Mouse (Mus musculus): ENCODE measurements at regions not wholly inside any gene's neighbourhood (a gene's known extent, or its start where the extent isn't known, plus 50 kb on each side); places are given as distances from the start of the nearest gene placed in this dataset.

- Histone ChIP-seq H3K4me2 (no peak overlapping the region), H3K27ac (ENCODE audit: low read depth) (no peak overlapping the region), H3K9me3 (ENCODE audit: low read depth, low read length) (no peaks in the 10 kb centered on the region), H3K27me3 (ENCODE audit: insufficient read depth, low read length) (no peaks in the 10 kb centered on the region), H3K4me1 (ENCODE audit: insufficient read depth) (no peaks in the 10 kb centered on the region), H3K4me3 (ENCODE audit: low read depth, low read length) (no peak overlapping the region), H3K36me3 (ENCODE audit: insufficient read depth) (no peaks in the 10 kb centered on the region), H3K9ac (no peak overlapping the region)
- no peak for TF ChIP-seq CTCF (IDR thresholded peaks at IDR 0.05; ENCODE audit: low read depth)
- DNase-seq (no peak), ATAC-seq (ENCODE audit: insufficient read depth) (no peak)
- 77% methylated on average over 1 of the region's 1 CpGs for WGBS
These were observed 263.2 kb upstream of the 1700008P02Rik start for GRCm38 (mm10) chr3:6883401-6883800.

GRCm38 (mm10) chr3:6876265-6876664, 256.0 kb upstream of the 1700008P02Rik start:
- TF ChIP-seq CTCF (IDR thresholded peaks at IDR 0.05; ENCODE audit: low read depth): no peak
- Histone ChIP-seq H3K9me3 (ENCODE audit: low read depth, low read length) (no peaks in the 10 kb centered on the region), H3K4me2 (no peak overlapping the region), H3K9ac (no peak overlapping the region), H3K27me3 (ENCODE audit: insufficient read depth, low read length) (no peaks in the 10 kb centered on the region), H3K4me1 (ENCODE audit: insufficient read depth) (no peaks in the 10 kb centered on the region), H3K27ac (ENCODE audit: low read depth) (no peak overlapping the region), H3K36me3 (ENCODE audit: insufficient read depth) (no peaks in the 10 kb centered on the region), H3K4me3 (ENCODE audit: low read depth, low read length) (no peak overlapping the region)
- no peak for ATAC-seq (ENCODE audit: insufficient read depth)
- 89% methylated on average over 5 of the region's 5 CpGs for WGBS
- no peak for DNase-seq

DNA sequence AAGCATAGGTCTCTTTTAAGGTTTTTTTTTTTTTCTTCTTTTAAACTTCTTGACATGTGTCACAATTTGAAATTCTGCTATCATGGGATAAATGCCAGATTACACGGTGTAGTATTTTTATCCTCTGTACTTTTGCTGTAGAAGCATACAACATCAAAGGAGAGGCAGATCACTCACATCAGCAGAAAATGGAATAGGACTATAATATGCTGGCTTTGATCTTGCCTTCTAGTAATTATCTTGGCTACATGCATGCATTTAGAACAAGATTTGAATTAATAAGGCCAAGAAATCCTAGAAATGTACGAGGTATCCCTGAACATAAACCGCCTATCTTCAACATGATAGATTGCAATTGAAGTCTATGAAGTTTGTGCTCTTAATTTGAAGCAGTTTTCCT, 251.9 kb upstream of the 1700008P02Rik start:
- no peak overlapping the region for H3K4me3 ChIP-seq (ENCODE audit: low read depth, low read length)
- no peak for DNase-seq
- H3K4me2 ChIP-seq: no peak overlapping the region
- H3K4me1 ChIP-seq (ENCODE audit: insufficient read depth): no peaks in the 10 kb centered on the region
- no peaks in the 10 kb centered on the region for H3K27me3 ChIP-seq (ENCODE audit: insufficient read depth, low read length)
- no peak for ATAC-seq (ENCODE audit: insufficient read depth)
- H3K9me3 ChIP-seq (ENCODE audit: low read depth, low read length): no peaks in the 10 kb centered on the region
- no peak for TF ChIP-seq CTCF (IDR thresholded peaks at IDR 0.05; ENCODE audit: low read depth)
- no peak overlapping the region for H3K27ac ChIP-seq (ENCODE audit: low read depth)
- H3K9ac ChIP-seq: no peak overlapping the region
- 57% methylated on average over 3 of the region's 3 CpGs for WGBS
- H3K36me3 ChIP-seq (ENCODE audit: insufficient read depth): no peaks in the 10 kb centered on the region

DNA sequence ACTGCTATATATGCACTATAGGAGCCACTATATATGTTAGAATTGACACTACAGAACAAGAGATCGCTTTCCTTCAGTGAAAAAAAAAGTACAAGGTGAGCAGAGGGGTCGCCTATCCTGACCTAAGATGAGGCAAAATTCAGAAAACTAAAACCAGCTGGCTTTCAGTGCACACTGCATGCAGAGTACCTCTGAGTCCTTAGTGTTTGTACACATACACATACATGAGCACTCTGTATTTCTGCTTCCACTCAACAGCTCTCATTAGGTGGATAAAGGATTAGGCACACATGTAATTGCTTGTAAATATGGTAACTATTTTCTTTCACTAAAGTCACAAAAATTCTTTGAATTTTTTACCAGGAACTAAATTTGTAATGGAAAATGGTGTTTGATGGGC, 251.5 kb upstream of the 1700008P02Rik start:
- Histone ChIP-seq H3K4me2 (no peak overlapping the region), H3K4me1 (ENCODE audit: insufficient read depth) (no peaks in the 10 kb centered on the region), H3K4me3 (ENCODE audit: low read depth, low read length) (no peak overlapping the region), H3K9ac (no peak overlapping the region), H3K36me3 (ENCODE audit: insufficient read depth) (no peaks in the 10 kb centered on the region), H3K9me3 (ENCODE audit: low read depth, low read length) (no peaks in the 10 kb centered on the region), H3K27me3 (ENCODE audit: insufficient read depth, low read length) (no peaks in the 10 kb centered on the region), H3K27ac (ENCODE audit: low read depth) (no peak overlapping the region)
- DNase-seq (no peak), ATAC-seq (ENCODE audit: insufficient read depth) (no peak)
- 66% methylated on average over 2 of the region's 2 CpGs for WGBS
- no peak for TF ChIP-seq CTCF (IDR thresholded peaks at IDR 0.05; ENCODE audit: low read depth)

- no peak for DNase-seq
- H3K9ac ChIP-seq: no peak overlapping the region
- no peak overlapping the region for H3K27ac ChIP-seq (ENCODE audit: low read depth)
- H3K9me3 ChIP-seq (ENCODE audit: low read depth, low read length): no peaks in the 10 kb centered on the region
- no peak for ATAC-seq (ENCODE audit: insufficient read depth)
- no peak for TF ChIP-seq CTCF (IDR thresholded peaks at IDR 0.05; ENCODE audit: low read depth)
- no peak overlapping the region for H3K4me3 ChIP-seq (ENCODE audit: low read depth, low read length)
- no peaks in the 10 kb centered on the region for H3K4me1 ChIP-seq (ENCODE audit: insufficient read depth)
- H3K27me3 ChIP-seq (ENCODE audit: insufficient read depth, low read length): no peaks in the 10 kb centered on the region
- H3K36me3 ChIP-seq (ENCODE audit: insufficient read depth): no peaks in the 10 kb centered on the region
- no peak overlapping the region for H3K4me2 ChIP-seq
These were observed 245.9 kb upstream of the 1700008P02Rik start for GRCm38 (mm10) chr3:6866148-6866483.

- no peaks in the 10 kb centered on the region for H3K36me3 ChIP-seq (ENCODE audit: insufficient read depth)
- H3K9ac ChIP-seq: no peak overlapping the region
- H3K27me3 ChIP-seq (ENCODE audit: insufficient read depth, low read length): no peaks in the 10 kb centered on the region
- no peak overlapping the region for H3K27ac ChIP-seq (ENCODE audit: low read depth)
- ATAC-seq (ENCODE audit: insufficient read depth) (peak; percentile 54; the same call in 1 of the 2 replicates), DNase-seq (peak; percentile 16)
- no peak for TF ChIP-seq CTCF (IDR thresholded peaks at IDR 0.05; ENCODE audit: low read depth)
- H3K4me2 ChIP-seq: no peak overlapping the region
- no peak overlapping the region for H3K4me3 ChIP-seq (ENCODE audit: low read depth, low read length)
- no peaks in the 10 kb centered on the region for H3K9me3 ChIP-seq (ENCODE audit: low read depth, low read length)
- no peaks in the 10 kb centered on the region for H3K4me1 ChIP-seq (ENCODE audit: insufficient read depth)
- 57% methylated on average over 3 of the region's 3 CpGs for WGBS
These were observed 245.4 kb upstream of the 1700008P02Rik start for GRCm38 (mm10) chr3:6865462-6866147.

GRCm38 (mm10) chr3:6859866-6860180, 239.6 kb upstream of the 1700008P02Rik start:
- no peak for ATAC-seq (ENCODE audit: insufficient read depth)
- H3K4me3 ChIP-seq (ENCODE audit: low read depth, low read length): no peak overlapping the region
- TF ChIP-seq CTCF (IDR thresholded peaks at IDR 0.05; ENCODE audit: low read depth): no peak
- no peak for DNase-seq
- H3K4me1 ChIP-seq (ENCODE audit: insufficient read depth): no peaks in the 10 kb centered on the region
- H3K9me3 ChIP-seq (ENCODE audit: low read depth, low read length): no peaks in the 10 kb centered on the region
- no peak overlapping the region for H3K4me2 ChIP-seq
- H3K36me3 ChIP-seq (ENCODE audit: insufficient read depth): no peaks in the 10 kb centered on the region
- WGBS: 79% methylated on average over 2 of the region's 2 CpGs
- no peak overlapping the region for H3K9ac ChIP-seq
- H3K27ac ChIP-seq (ENCODE audit: low read depth): no peak overlapping the region
- H3K27me3 ChIP-seq (ENCODE audit: insufficient read depth, low read length): no peaks in the 10 kb centered on the region
